Mouse (Mus musculus): ENCODE data around the gene Mprip. TPM values are rescaled to one million over a fixed set of nuclear protein-coding genes. Genes with fewer than 3 reads are reported as not detected.

Gene Mprip
- polyA plus RNA-seq, 2 experiments, result 87.1 to 122 TPM

GRCm38 (mm10) chr11:59804409-59805110 lies 143.5 kb downstream of the Mprip start:
- H3K27me3 ChIP-seq (ENCODE audit: control insufficient read depth, insufficient read depth, low read length), result no peaks in the 10 kb centered on the region
- peaks cover 83% of the 10 kb centered on the region for H3K36me3 ChIP-seq (ENCODE audit: control insufficient read depth, insufficient read depth, low read length)
- H3K4me1 ChIP-seq (ENCODE audit: control insufficient read depth, insufficient read depth, low read length), result peaks cover 8% of the 10 kb centered on the region
- WGBS, result 90% methylated on average over 22 of the region's 22 CpGs
- no peak overlapping the region for H3K27ac ChIP-seq (replicated peaks; ENCODE audit: low read depth, low read length)
- H3K9me3 ChIP-seq (ENCODE audit: control insufficient read depth, low read length), result no peaks in the 10 kb centered on the region
- TF ChIP-seq POLR2A (IDR thresholded peaks at IDR 0.05; ENCODE audit: borderline replicate concordance, extremely low read depth, insufficient read depth, insufficient read length), result no peak
- no peak for ATAC-seq (ENCODE audit: low FRiP score, low read depth)
- H3K4me3 ChIP-seq (replicated peaks; ENCODE audit: low read length), result no peak overlapping the region
- no peak overlapping the region for H3K4me2 ChIP-seq (replicated peaks; ENCODE audit: low read depth, low read length, severe bottlenecking)
- DNase-seq (ENCODE audit: low spot score), result no peak
- no peak overlapping the region for H3K9ac ChIP-seq (ENCODE audit: low read depth, low read length, severe bottlenecking)

DNA sequence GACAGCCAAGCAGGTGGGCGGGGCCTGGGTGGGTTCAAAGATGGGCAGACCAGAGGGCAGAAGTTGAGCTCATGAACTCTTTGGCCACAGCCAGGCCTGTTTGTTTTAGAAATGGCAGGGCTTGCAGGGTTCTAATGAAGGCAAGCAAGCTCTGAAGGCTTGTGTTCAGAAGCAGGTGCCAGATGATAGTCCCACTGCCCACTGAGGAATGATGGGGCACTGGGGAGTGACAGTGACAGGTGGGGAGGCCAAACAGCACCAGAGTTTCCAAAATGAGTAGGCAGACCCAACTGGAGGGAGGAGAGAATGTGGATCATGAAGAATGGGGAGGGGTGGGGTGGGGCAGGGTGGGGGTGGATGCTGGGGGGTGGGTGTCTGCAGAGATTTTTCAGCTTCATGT lies 144.2 kb downstream of the Mprip start:
- TF ChIP-seq POLR2A (IDR thresholded peaks at IDR 0.05; ENCODE audit: borderline replicate concordance, extremely low read depth, insufficient read depth, insufficient read length), result no peak
- H3K4me2 ChIP-seq (replicated peaks; ENCODE audit: low read depth, low read length, severe bottlenecking), result no peak overlapping the region
- H3K4me3 ChIP-seq (replicated peaks; ENCODE audit: low read length), result no peak overlapping the region
- ATAC-seq (ENCODE audit: low FRiP score, low read depth), result no peak
- no peaks in the 10 kb centered on the region for H3K27me3 ChIP-seq (ENCODE audit: control insufficient read depth, insufficient read depth, low read length)
- DNase-seq (ENCODE audit: low spot score), result no peak
- H3K27ac ChIP-seq (replicated peaks; ENCODE audit: low read depth, low read length), result no peak overlapping the region
- H3K9ac ChIP-seq (ENCODE audit: low read depth, low read length, severe bottlenecking), result no peak overlapping the region
- H3K36me3 ChIP-seq (ENCODE audit: control insufficient read depth, insufficient read depth, low read length), result peaks cover 77% of the 10 kb centered on the region
- 85% methylated on average over 1 of the region's 1 CpGs for WGBS
- no peaks in the 10 kb centered on the region for H3K9me3 ChIP-seq (ENCODE audit: control insufficient read depth, low read length)
- H3K4me1 ChIP-seq (ENCODE audit: control insufficient read depth, insufficient read depth, low read length), result peaks cover 8% of the 10 kb centered on the region

DNA sequence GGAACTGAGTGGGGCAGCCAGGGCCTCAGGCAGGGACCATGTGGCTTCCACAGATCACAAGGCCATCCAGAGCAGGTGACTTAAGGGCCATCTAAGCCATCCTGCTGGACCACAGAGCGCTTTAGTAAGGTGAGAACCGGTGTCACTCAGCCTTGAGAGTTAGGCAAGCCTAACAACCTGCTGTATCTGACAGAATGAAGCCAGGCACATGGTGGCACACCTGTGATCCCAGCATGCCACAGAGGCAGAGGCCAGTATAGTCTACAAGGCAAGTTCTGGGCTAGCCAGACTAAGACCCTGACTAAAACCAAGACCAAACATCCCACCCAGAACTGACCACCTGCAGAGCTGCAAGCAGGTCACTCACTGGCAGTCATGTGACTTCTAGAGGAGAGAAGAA lies 144.6 kb downstream of the Mprip start:
- Histone ChIP-seq H3K27ac (replicated peaks; ENCODE audit: low read depth, low read length) (no peak overlapping the region), H3K4me2 (replicated peaks; ENCODE audit: low read depth, low read length, severe bottlenecking) (no peak overlapping the region), H3K27me3 (ENCODE audit: control insufficient read depth, insufficient read depth, low read length) (no peaks in the 10 kb centered on the region), H3K4me3 (replicated peaks; ENCODE audit: low read length) (no peak overlapping the region), H3K4me1 (ENCODE audit: control insufficient read depth, insufficient read depth, low read length) (peaks cover 8% of the 10 kb centered on the region), H3K9ac (ENCODE audit: low read depth, low read length, severe bottlenecking) (no peak overlapping the region), H3K36me3 (ENCODE audit: control insufficient read depth, insufficient read depth, low read length) (peaks cover 73% of the 10 kb centered on the region), H3K9me3 (ENCODE audit: control insufficient read depth, low read length) (no peaks in the 10 kb centered on the region)
- no peak for TF ChIP-seq POLR2A (IDR thresholded peaks at IDR 0.05; ENCODE audit: borderline replicate concordance, extremely low read depth, insufficient read depth, insufficient read length)
- 92% methylated on average over 2 of the region's 2 CpGs for whole genome bisulfite sequencing
- DNase-seq (ENCODE audit: low spot score) (no peak), ATAC-seq (ENCODE audit: low FRiP score, low read depth) (no peak)

- ATAC-seq (ENCODE audit: low FRiP score, low read depth), result no peak
- H3K4me3 ChIP-seq (replicated peaks; ENCODE audit: low read length), result peak overlapping the region; percentile 80
- no peak for TF ChIP-seq POLR2A (IDR thresholded peaks at IDR 0.05; ENCODE audit: borderline replicate concordance, extremely low read depth, insufficient read depth, insufficient read length)
- peaks cover 8% of the 10 kb centered on the region for H3K4me1 ChIP-seq (ENCODE audit: control insufficient read depth, insufficient read depth, low read length)
- H3K27ac ChIP-seq (replicated peaks; ENCODE audit: low read depth, low read length), result no peak overlapping the region
- H3K9me3 ChIP-seq (ENCODE audit: control insufficient read depth, low read length), result no peaks in the 10 kb centered on the region
- H3K4me2 ChIP-seq (replicated peaks; ENCODE audit: low read depth, low read length, severe bottlenecking), result peak overlapping the region; percentile 72
- DNase-seq (ENCODE audit: low spot score), result no peak
- peak overlapping the region; percentile 98 for H3K9ac ChIP-seq (ENCODE audit: low read depth, low read length, severe bottlenecking)
- WGBS, result 69% methylated on average over 14 of the region's 14 CpGs
- no peaks in the 10 kb centered on the region for H3K27me3 ChIP-seq (ENCODE audit: control insufficient read depth, insufficient read depth, low read length)
- peaks cover 46% of the 10 kb centered on the region for H3K36me3 ChIP-seq (ENCODE audit: control insufficient read depth, insufficient read depth, low read length)
Observed at GRCm38 (mm10) chr11:59808170-59808960, 147.3 kb downstream of the Mprip start.

GRCm38 (mm10) chr11:59809071-59809669 lies 148.1 kb downstream of the Mprip start:
- Histone ChIP-seq H3K4me3 (replicated peaks; ENCODE audit: low read length) (peak overlapping the region; percentile 80), H3K4me1 (ENCODE audit: control insufficient read depth, insufficient read depth, low read length) (peaks cover 8% of the 10 kb centered on the region), H3K9me3 (ENCODE audit: control insufficient read depth, low read length) (no peaks in the 10 kb centered on the region), H3K9ac (ENCODE audit: low read depth, low read length, severe bottlenecking) (peak overlapping the region; percentile 98), H3K27ac (replicated peaks; ENCODE audit: low read depth, low read length) (peak overlapping the region; percentile 100), H3K27me3 (ENCODE audit: control insufficient read depth, insufficient read depth, low read length) (no peaks in the 10 kb centered on the region), H3K36me3 (ENCODE audit: control insufficient read depth, insufficient read depth, low read length) (peaks cover 38% of the 10 kb centered on the region), H3K4me2 (replicated peaks; ENCODE audit: low read depth, low read length, severe bottlenecking) (peak overlapping the region; percentile 72)
- under 1% methylated on average over 15 of the region's 15 CpGs for WGBS
- ATAC-seq (ENCODE audit: low FRiP score, low read depth) (peak; percentile 1; the same call in 1 of the 2 replicates), DNase-seq (ENCODE audit: low spot score) (peak; percentile 38)
- no peak for TF ChIP-seq POLR2A (IDR thresholded peaks at IDR 0.05; ENCODE audit: borderline replicate concordance, extremely low read depth, insufficient read depth, insufficient read length)
